Mouse (Mus musculus) retina, embryonic 14.5 days (tissue): Measurements from ENCODE around the gene Olfr1230.

ENCODE experiments used
- DNase-seq: peaks from one replicate; pipeline ENCODE4 v3.0.0-alpha.2; 2015; ENCODE audit warnings: low spot score

Olfr1230 gene

DNA sequence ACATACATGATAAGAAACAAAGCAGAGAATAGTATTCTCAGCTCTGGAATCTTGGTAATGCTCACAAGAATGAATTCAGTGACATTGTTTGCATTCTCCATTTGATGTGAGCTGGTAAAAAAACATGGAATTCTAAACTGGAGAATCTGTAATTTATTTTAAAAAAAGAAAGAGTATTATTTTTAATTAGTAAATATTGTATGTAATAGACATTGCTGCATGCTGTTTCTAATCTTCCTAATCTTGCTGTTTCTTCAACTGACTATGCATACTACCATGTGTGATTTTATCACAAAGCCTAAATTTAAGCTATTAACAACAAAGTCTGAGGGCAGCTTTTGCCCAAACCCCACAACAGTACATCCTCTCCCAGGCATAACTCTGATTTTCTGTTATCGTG is at the start of gene Olfr1230:
Gene Olfr1230 (minus strand): TSS at position 101 of the 400 bp plus-strand sequence.
- DNase-seq: no peak

DNA sequence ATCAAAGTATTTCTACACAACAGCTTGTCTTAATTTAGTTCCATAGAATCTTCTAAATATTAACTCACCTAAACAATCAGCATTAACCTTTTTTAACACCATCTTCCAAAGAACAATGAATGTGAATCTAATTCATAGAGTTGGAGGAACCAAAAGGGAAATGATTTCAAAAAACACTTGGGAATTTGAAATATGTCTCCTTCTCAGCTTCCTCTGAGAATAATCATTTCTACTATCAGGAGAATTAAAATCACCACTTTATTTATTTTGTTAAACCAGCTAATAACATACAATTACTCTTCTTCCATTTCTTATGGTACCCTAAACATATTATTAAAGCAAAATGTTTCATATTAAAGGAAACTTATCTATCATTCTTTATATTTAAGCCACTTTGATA is 45.2 kb upstream of the Olfr1230 start, which contains the start of gene Olfr1233:
Gene Olfr1233 (minus strand): TSS at position 101 of the 400 bp plus-strand sequence.
- no peak for DNase-seq

- DNase-seq: no peak
Observed at GRCm38 (mm10) chr2:89329575-89329974, 32.5 kb upstream of the Olfr1230 start, which contains the start of gene Olfr1232. Gene Olfr1232 (minus strand): TSS chr2:89329675.

GRCm38 (mm10) chr2:89306974-89307373 is 9.9 kb upstream of the Olfr1230 start, which contains the start of gene Olfr1231:
Gene Olfr1231 (minus strand): TSS chr2:89307074.
- DNase-seq: no peak

DNA sequence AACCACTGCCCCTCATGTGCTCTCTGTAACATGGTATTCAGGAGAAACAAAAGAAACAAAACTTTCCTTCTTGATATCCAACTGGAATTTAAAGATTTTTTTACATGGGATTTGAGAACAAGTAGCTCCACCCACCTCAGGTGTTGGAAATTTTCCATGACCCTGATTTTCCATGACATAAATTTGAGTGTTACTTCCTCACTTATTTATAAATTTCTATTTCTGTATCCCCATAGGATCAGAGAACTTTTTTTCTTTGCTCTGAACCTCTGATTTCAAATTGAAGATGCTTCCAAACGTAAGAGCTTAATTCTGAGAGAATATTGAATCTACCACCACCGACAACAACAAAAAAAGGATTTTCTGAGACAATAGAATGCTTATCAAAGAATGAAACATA is 9.2 kb downstream of the Olfr1230 start, which contains the start of gene Olfr1229:
Gene Olfr1229 (minus strand): TSS at position 101 of the 400 bp plus-strand sequence.
- DNase-seq: no peak

DNA sequence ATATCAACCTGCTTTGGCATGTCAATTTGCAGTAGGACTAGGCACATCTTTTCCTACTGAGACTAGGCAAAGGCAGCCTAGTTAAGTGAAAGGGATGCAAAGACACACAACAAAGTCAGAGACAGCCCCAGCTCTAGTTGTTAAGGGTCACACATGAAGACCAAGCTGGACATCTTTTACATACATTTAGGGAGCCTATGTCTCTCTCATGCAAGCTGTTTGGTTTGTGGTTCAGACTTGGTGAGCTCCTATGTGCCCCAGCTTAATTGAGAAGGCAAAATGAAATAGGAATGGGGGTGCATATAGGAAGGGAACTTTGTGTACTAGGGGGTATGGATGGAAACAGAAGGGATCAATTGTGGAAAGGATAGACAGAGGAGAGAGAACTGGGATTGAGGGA is 43.1 kb downstream of the Olfr1230 start, which contains the start of gene Olfr1228:
Gene Olfr1228 (minus strand): TSS at position 101 of the 400 bp plus-strand sequence.
- no peak for DNase-seq
